Mouse (Mus musculus) lung, embryonic 14.5 days (tissue): ENCODE measurements around the gene BB287469. TPM values are rescaled to one million over a fixed set of nuclear protein-coding genes. Genes with fewer than 3 reads are reported as not detected.

Experiments
- polyA plus RNA-seq: library from polyadenylated mRNA; unstranded; fragments of >200 nt; fragmentation: Nextera tagmentation; extraction: Ambion mirVana; gene quantifications from 2 replicates; pipeline ENCODE4 v1.2.1, GENCODE M21; 2014

BB287469 gene
- polyA plus RNA-seq, 1 experiment from 2014 or later = not detected

Other genes starting within 250 kb of the BB287469 start
- gene Oog1, start 213.9 kb upstream of the BB287469 start, polyA plus RNA-seq = not detected in 2 replicates
- gene Gm4027, start 197.7 kb upstream of the BB287469 start, polyA plus RNA-seq = not detected in 2 replicates
- not detected in 2 replicates for gene Gm16381, start 172.0 kb upstream of the BB287469 start, polyA plus RNA-seq
- gene Gm21319, start 40.8 kb upstream of the BB287469 start, polyA plus RNA-seq = not detected in 2 replicates
- not detected in 2 replicates for gene Gm21936, start 21.1 kb upstream of the BB287469 start, polyA plus RNA-seq
- gene Gm2001, start 25.8 kb downstream of the BB287469 start, polyA plus RNA-seq = not detected in 2 replicates
- not detected in 2 replicates for gene Gm2016, start 57.5 kb downstream of the BB287469 start, polyA plus RNA-seq
- not detected in 2 replicates for gene Gm2022, start 78.8 kb downstream of the BB287469 start, polyA plus RNA-seq
- gene Gm2035, start 103.3 kb downstream of the BB287469 start, polyA plus RNA-seq = not detected in 2 replicates
- gene Gm2042, start 137.5 kb downstream of the BB287469 start, polyA plus RNA-seq = not detected in 2 replicates
- not detected in 2 replicates for gene Gm2075, start 195.3 kb downstream of the BB287469 start, polyA plus RNA-seq
- not detected in 2 replicates for gene Gm6803, start 202.2 kb downstream of the BB287469 start, polyA plus RNA-seq
- gene Gm2056, start 210.4 kb downstream of the BB287469 start, polyA plus RNA-seq = not detected in 2 replicates